Mouse (Mus musculus) NIH3T3 (cell line): ENCODE data around the gene Mical2.

Experiments used
- DNase-seq: peaks from one replicate; pipeline ENCODE4 v3.0.0-alpha.2; 2012; ENCODE audit warnings: low read depth

Gene Mical2

GRCm38 (mm10) chr7:112457373-112457772 is 231.7 kb downstream of the Mical2 start:
- DNase-seq: no peak

DNA sequence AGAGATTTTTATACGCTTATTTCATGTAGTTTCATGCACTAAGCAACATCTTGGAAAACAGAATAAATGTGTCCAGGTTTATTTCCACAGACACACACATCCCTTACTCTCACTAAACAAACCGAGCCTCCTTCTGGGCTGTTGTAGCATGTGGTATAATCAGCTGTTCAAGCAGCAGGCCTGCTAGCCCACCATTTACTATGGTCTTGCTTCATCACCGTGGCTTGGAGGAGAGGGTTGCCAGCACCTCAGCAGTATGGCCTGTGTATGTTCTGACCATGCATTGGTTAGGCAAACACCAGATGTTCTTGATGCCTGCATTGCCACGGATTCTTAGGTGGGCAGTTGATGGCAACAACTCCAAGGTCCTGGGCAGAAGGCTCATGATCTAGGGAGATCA is 232.3 kb downstream of the Mical2 start:
- peak; percentile 22 for DNase-seq

- peak; percentile 59 for DNase-seq
These were observed 232.8 kb downstream of the Mical2 start for GRCm38 (mm10) chr7:112458440-112458839.
